Mouse (Mus musculus): Measurements from ENCODE around the gene Lst1.

DNA sequence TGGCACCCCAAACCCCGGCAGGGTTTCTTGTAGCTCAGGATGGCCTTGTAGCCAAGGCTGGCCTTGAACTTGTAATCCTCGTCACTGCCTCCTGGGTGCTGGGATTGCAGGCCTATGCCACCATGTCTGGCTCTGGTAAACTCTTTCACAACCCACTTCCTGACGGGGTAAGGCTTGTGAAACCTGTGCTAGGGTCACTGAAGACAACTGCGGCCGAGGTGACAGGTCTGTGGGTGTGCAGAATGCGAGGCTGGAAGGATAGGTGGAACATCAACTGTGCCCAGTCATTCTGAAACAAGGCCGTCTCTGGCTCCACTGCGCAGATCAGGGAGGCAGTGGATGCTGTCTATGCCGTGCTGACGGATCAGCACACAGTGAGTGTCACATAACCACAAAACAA lies 42.8 kb upstream of the Lst1 start:
- no peak for TF ChIP-seq CTCF (IDR thresholded peaks at IDR 0.05; ENCODE audit: low read depth, low read length)
- no peak for TF ChIP-seq POLR2A (IDR thresholded peaks at IDR 0.05; ENCODE audit: insufficient read depth, low read length)
